Mouse (Mus musculus): ENCODE measurements around the gene Fcgrt.

- TF ChIP-seq CTCF (conservative IDR thresholded peaks at IDR 0.05; ENCODE audit: low read length) (no peak), POU5F1 (IDR thresholded peaks at IDR 0.05; ENCODE audit: borderline replicate concordance, low read length) (no peak), NANOG (IDR thresholded peaks at IDR 0.05; ENCODE audit: borderline replicate concordance, low read length) (no peak)
These were observed 18.3 kb upstream of the Fcgrt start for GRCm38 (mm10) chr7:45121966-45122365.

Data from E14TG2a.4 (cell line).